Mouse (Mus musculus): Measurements from ENCODE around the gene C2cd3. TPM values are rescaled to one million over a fixed set of nuclear protein-coding genes. Genes with fewer than 3 reads are reported as not detected.

C2cd3 gene
- total and polyA plus RNA-seq, 3 experiments = 8.5 to 23.5 TPM; not detected in 1

DNA sequence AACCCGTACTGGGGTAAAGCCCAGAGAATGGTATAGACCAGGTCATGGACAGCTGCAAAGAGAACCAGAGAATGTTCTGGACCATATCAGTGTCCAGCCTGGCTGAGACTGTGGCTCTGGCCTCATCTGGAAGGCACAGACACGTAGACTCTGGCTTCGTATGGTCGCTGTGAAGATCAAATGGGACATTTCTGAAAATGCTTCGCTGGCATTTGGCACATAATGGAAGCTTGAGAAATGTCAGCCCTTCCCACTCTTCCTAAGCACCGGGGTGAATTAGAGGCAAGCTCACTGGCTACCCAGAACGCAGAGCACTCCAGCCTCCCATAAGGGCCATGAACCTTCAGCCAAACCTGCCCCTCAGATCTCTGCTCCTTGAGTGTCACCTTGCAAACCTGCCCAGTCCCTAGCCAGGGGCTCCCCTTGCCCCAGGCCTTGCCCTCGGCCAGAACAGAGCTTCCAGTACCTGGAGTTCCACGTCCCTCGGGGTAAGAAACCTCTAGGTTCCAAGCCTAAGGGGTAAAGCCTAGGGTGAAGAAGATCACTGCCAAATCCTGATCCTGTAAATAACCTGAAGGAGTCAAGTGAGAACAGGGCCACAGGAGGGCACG, 98.9 kb downstream of the C2cd3 start:
- Histone ChIP-seq H3K27ac (ENCODE audit: control insufficient read depth, low read depth, low read length) (no peak overlapping the region), H3K9ac (ENCODE audit: control insufficient read depth, low read depth, low read length, poor library complexity, severe bottlenecking) (no peak overlapping the region), H3K4me3 (ENCODE audit: control insufficient read depth in 1 of 2, insufficient read depth in 1 of 2, low read depth in 2 of 2, low read length in 2 of 2) (no peak overlapping the region), H3K9me3 (replicated peaks; ENCODE audit: insufficient read depth, low read length) (no peaks in the 10 kb centered on the region), H3K36me3 (ENCODE audit: control insufficient read depth in 1 of 2, insufficient read depth in 2 of 2, low read length in 2 of 2) (peaks cover 0 to 17% of the 10 kb centered on the region in 2 experiments; a peak in 2 of 4 replicates), H3K79me2 (ENCODE audit: control insufficient read depth, insufficient read depth, low read length, poor library complexity) (no peaks in the 10 kb centered on the region), H3K27me3 (ENCODE audit: control insufficient read depth in 1 of 2, insufficient read depth in 2 of 2, low read length in 2 of 2) (no peaks in the 10 kb centered on the region), H3K4me1 (ENCODE audit: control insufficient read depth in 1 of 2, insufficient read depth in 2 of 2, low read length in 2 of 2) (peaks cover 12 to 17% of the 10 kb centered on the region in 2 experiments)
- DNase-seq (ENCODE audit: low read depth, low spot score) = no peak
- TF ChIP-seq USF1 (IDR thresholded peaks at IDR 0.05; ENCODE audit: low read depth, low read length) (no peak), MXI1 (IDR thresholded peaks at IDR 0.05; ENCODE audit: low read depth, low read length) (no peak), NELFE (IDR thresholded peaks at IDR 0.05; ENCODE audit: low read depth, low read length) (no peak), MYC (IDR thresholded peaks at IDR 0.05; ENCODE audit: low read depth, low read length) (no peak), POLR2AphosphoS2 (IDR thresholded peaks at IDR 0.05; ENCODE audit: low read length) (no peak), ELF1 (IDR thresholded peaks at IDR 0.05; ENCODE audit: low read depth, low read length) (no peak), GABPA (IDR thresholded peaks at IDR 0.05; ENCODE audit: low read depth, low read length) (no peak), RAD21 (IDR thresholded peaks at IDR 0.05; ENCODE audit: low read depth, low read length) (no peak), POLR2AphosphoS5 (IDR thresholded peaks at IDR 0.05; ENCODE audit: borderline replicate concordance, low read depth, low read length) (no peak), ZNF384 (IDR thresholded peaks at IDR 0.05; ENCODE audit: low read depth, low read length) (no peak), NRF1 (IDR thresholded peaks at IDR 0.05; ENCODE audit: insufficient read depth, low read depth, low read length, poor library complexity, severe bottlenecking) (no peak), MYB (IDR thresholded peaks at IDR 0.05; ENCODE audit: low read depth, low read length) (no peak), CHD2 (IDR thresholded peaks at IDR 0.05; ENCODE audit: low read length) (no peak), ZC3H11A (IDR thresholded peaks at IDR 0.05; ENCODE audit: low read depth, low read length) (no peak), ETS1 (IDR thresholded peaks at IDR 0.05; ENCODE audit: low read depth, low read length) (no peak), ZKSCAN1 (IDR thresholded peaks at IDR 0.05; ENCODE audit: low read depth, low read length) (no peak)

DNA sequence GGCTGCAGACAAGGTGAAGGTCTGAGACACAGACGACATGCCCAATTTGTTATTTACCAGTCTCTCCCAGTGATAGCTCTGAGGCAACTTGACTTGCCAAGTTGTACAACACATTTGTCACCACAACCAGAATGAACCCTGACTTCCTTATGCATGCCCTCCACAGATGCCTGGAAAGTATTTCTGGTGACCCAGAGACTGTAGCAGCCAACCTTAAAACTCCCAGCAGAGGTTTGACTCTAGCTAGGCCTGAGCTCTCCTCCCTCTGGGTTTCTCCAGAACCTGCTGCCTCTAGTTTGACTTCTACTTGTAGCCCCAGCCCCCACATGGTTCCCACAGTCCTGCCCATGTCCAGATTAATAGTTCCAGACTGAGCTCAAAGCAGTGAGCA, 99.4 kb downstream of the C2cd3 start:
- Histone ChIP-seq H3K9me3 (replicated peaks; ENCODE audit: insufficient read depth, low read length) (no peaks in the 10 kb centered on the region), H3K27ac (ENCODE audit: control insufficient read depth, low read depth, low read length) (no peak overlapping the region), H3K79me2 (ENCODE audit: control insufficient read depth, insufficient read depth, low read length, poor library complexity) (no peaks in the 10 kb centered on the region), H3K4me3 (ENCODE audit: control insufficient read depth in 1 of 2, insufficient read depth in 1 of 2, low read depth in 2 of 2, low read length in 2 of 2) (no peak overlapping the region), H3K4me1 (ENCODE audit: control insufficient read depth in 1 of 2, insufficient read depth in 2 of 2, low read length in 2 of 2) (peaks cover 7 to 12% of the 10 kb centered on the region in 2 experiments), H3K9ac (ENCODE audit: control insufficient read depth, low read depth, low read length, poor library complexity, severe bottlenecking) (no peak overlapping the region), H3K27me3 (ENCODE audit: control insufficient read depth in 1 of 2, insufficient read depth in 2 of 2, low read length in 2 of 2) (no peaks in the 10 kb centered on the region), H3K36me3 (ENCODE audit: control insufficient read depth in 1 of 2, insufficient read depth in 2 of 2, low read length in 2 of 2) (peaks cover 0 to 12% of the 10 kb centered on the region in 2 experiments; a peak in 2 of 4 replicates)
- TF ChIP-seq MAZ (IDR thresholded peaks at IDR 0.05; ENCODE audit: low read depth, low read length) (no peak), ZNF384 (IDR thresholded peaks at IDR 0.05; ENCODE audit: low read depth, low read length) (no peak), EP300 (IDR thresholded peaks at IDR 0.05; ENCODE audit: low read depth in 1 of 2, low read length in 2 of 2) (no peak), CTCF (IDR thresholded peaks at IDR 0.05 in 2 of 3, conservative IDR thresholded peaks at IDR 0.05 in 1 of 3; ENCODE audit: control insufficient read depth in 1 of 3, insufficient read depth in 1 of 3, low read depth in 2 of 3, low read length in 3 of 3, poor library complexity in 1 of 3, severe bottlenecking in 1 of 3) (no peak), MYB (IDR thresholded peaks at IDR 0.05; ENCODE audit: low read depth, low read length) (no peak), SIN3A (IDR thresholded peaks at IDR 0.05; ENCODE audit: low read length) (no peak), TAL1 (IDR thresholded peaks at IDR 0.05; ENCODE audit: low read length) (no peak), TCF12 (IDR thresholded peaks at IDR 0.05; ENCODE audit: low read depth, low read length) (no peak), ELF1 (IDR thresholded peaks at IDR 0.05; ENCODE audit: low read depth, low read length) (no peak)
- no peak for DNase-seq (ENCODE audit: low read depth, low spot score)
